Mouse (Mus musculus): ENCODE measurements around the gene Muc15. TPM values are rescaled to one million over a fixed set of nuclear protein-coding genes. Genes with fewer than 3 reads are reported as not detected.

Gene Muc15
- polyA plus RNA-seq, 1 experiment from 2014 or later = 8.4 TPM

DNA sequence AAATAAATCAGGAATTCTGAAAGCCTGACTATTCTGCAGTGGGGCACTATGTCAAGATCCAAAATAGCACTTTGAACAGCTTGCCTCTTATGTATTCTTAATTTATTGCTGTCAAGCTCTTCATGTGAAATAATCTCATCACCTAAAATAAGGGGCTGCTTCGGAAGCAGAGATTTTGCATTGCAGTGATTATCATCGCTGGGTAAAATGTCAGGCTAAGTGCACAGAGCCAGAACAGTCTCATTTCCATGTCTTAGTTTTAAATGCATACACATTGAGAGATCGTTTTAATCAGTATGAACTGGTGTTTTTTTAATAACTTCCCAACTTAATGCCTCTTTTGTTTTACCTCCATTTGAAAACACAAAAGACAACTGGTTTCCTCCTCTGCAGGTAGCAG lies 66.3 kb downstream of the Muc15 start:
- H3K27me3 ChIP-seq = no peaks in the 10 kb centered on the region

More for the DNA sequence above, 66.3 kb downstream of the Muc15 start:
- no peaks in the 10 kb centered on the region for H3K9me3 ChIP-seq (replicated peaks)
- no peak overlapping the region for H3K9ac ChIP-seq
- H3K4me3 ChIP-seq (replicated peaks) = no peak overlapping the region
- no peaks in the 10 kb centered on the region for H3K36me3 ChIP-seq
- H3K27ac ChIP-seq (replicated peaks) = no peak overlapping the region
- H3K4me2 ChIP-seq (replicated peaks) = no peak overlapping the region
- 77% methylated on average over 3 of the region's 3 CpGs for WGBS
- no peaks in the 10 kb centered on the region for H3K4me1 ChIP-seq
- no peak for ATAC-seq (ENCODE audit: insufficient number of reproducible peaks, low FRiP score, low TSS enrichment, low read depth)

Other genes starting within 250 kb of the Muc15 start
- gene Slc5a12, start 124.0 kb upstream of the Muc15 start, polyA plus RNA-seq (2015; fragmentation: Nextera tagmentation; extraction: Ambion mirVana) = not detected in 2 replicates
- gene Ano3, start 229.6 kb downstream of the Muc15 start, polyA plus RNA-seq (2015; fragmentation: Nextera tagmentation; extraction: Ambion mirVana) = 0.17 and 0.20 TPM in 2 replicates